In the genomic region with DNA sequence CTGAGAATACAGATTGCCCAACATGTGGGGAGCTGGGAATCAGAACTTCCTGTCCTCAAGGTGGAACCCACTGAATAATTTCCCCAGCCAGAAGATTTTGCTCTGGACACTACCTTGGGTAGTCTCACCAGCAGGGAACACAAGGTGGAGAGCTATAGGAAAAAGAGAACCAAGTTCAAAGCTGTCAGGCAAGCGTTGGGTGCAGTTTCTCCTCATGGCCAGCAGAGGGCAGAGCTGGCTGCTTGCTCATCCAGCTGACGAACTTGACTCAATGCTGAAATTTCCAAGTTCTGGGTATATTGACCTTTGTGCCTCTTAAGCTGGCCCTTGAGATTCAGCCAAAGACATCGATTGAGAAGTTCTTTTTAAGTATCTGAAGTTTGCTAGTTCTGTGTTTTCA, we compare ENCODE assay signal across 8 mouse cellular contexts. TPM values are rescaled to one million over a fixed set of nuclear protein-coding genes. Genes with fewer than 3 reads are reported as not detected.
DNase-seq lines count a peak whose midpoint lies in the region; ATAC-seq and TF ChIP-seq lines count a peak whose summit lies in the region.
"Had no signal": no experiment of that assay in that cellular context is flagged by ENCODE, and none has a peak within 500 bp of the region (broad histone marks: within the 10 kb centered on the region; RNA-seq: fewer than 3 reads in every experiment).

No protein-coding gene starts in this region.

- 7% methylated on average over 3 of the region's 3 CpGs for WGBS in embryonic facial prominence, embryonic 11.5 days

- peak; percentile 67 for DNase-seq in layer of hippocampus, adult 11-12 months (ENCODE audit: low spot score)
- no peak for DNase-seq in layer of hippocampus, adult 9-10 months (ENCODE audit: low spot score)
- DNase-seq in ES-E14 (ENCODE audit: low read depth, low spot score), result peak; percentile 49
- peak; percentile 20 to 60 for DNase-seq in adrenal gland, postnatal 36 days
- peak; percentile 83 for DNase-seq in embryonic facial prominence, embryonic 11.5 days (ENCODE audit: low spot score)
- DNase-seq in left cerebral cortex, postnatal 25 days (ENCODE audit: low spot score in 2 of 2), result peak; percentile 75 to 76
- peak; percentile 39 for DNase-seq in retina, postnatal 7 days (ENCODE audit: low read depth, low spot score)

- H3K27me3 ChIP-seq in embryonic facial prominence, embryonic 11.5 days (ENCODE audit: control insufficient read depth, insufficient read depth, low read length), result peaks cover 7% of the 10 kb centered on the region

- H3K27ac ChIP-seq in ES-E14 (ENCODE audit: insufficient read depth, low read depth, low read length, poor library complexity, severe bottlenecking), result no peak overlapping the region
- H3K27ac ChIP-seq in embryonic facial prominence, embryonic 11.5 days (replicated peaks; ENCODE audit: low read depth, low read length), result no peak overlapping the region
- H3K27ac ChIP-seq: heart, embryonic 13.5 days had no signal

- H3K4me3 ChIP-seq in ES-E14 (ENCODE audit: insufficient read depth in 1 of 2, low read depth in 1 of 2, low read length in 2 of 2, poor library complexity in 1 of 2, severe bottlenecking in 1 of 2), result no peak overlapping the region
- no peak overlapping the region for H3K4me3 ChIP-seq in embryonic facial prominence, embryonic 11.5 days (ENCODE audit: low read depth, low read length)
- H3K4me3 ChIP-seq: heart, embryonic 13.5 days had no signal

- no peak overlapping the region for H3K9ac ChIP-seq in ES-E14 (ENCODE audit: insufficient read depth, low read depth, low read length, poor library complexity, severe bottlenecking)
- no peak overlapping the region for H3K9ac ChIP-seq in embryonic facial prominence, embryonic 11.5 days (replicated peaks; ENCODE audit: low read length)
- H3K9ac ChIP-seq: heart, embryonic 13.5 days had no signal

- in situ Hi-C loops in ES-E14 (cut with MboI; ENCODE audit: low sequenced_read_pairs in 2 of 2, unreplicated experiment in 2 of 2), result loop anchor here in 1 of 2 experiments (10.0 kb wide), 1 partner anchor 127 kb away; no protein-coding TSS in a partner anchor

- ATAC-seq in embryonic facial prominence, embryonic 11.5 days (replicated peaks; ENCODE audit: insufficient number of reproducible peaks, low FRiP score, low TSS enrichment, low read depth), result no peak

- H3K36me3 ChIP-seq in ES-E14 (ENCODE audit: control insufficient read depth, insufficient read depth, low read length, poor library complexity, severe bottlenecking), result no peaks in the 10 kb centered on the region
- H3K36me3 ChIP-seq in embryonic facial prominence, embryonic 11.5 days (replicated peaks; ENCODE audit: control insufficient read depth, insufficient read depth, low read depth, low read length), result no peaks in the 10 kb centered on the region
- H3K36me3 ChIP-seq: heart, embryonic 13.5 days had no signal

- H3K4me1 ChIP-seq in ES-E14 (ENCODE audit: control insufficient read depth in 2 of 2, insufficient read depth in 2 of 2, low read length in 2 of 2, poor library complexity in 1 of 2), result peaks cover 0 to 8% of the 10 kb centered on the region in 2 experiments; a peak in 1 of 4 replicates
- H3K4me1 ChIP-seq in embryonic facial prominence, embryonic 11.5 days (ENCODE audit: control insufficient read depth, insufficient read depth, low read length), result peaks cover 3% of the 10 kb centered on the region; the same call in 1 of the 2 replicates

- no peaks in the 10 kb centered on the region for H3K9me3 ChIP-seq in ES-E14 (ENCODE audit: control insufficient read depth, insufficient read depth, low read depth, low read length)
- H3K9me3 ChIP-seq in embryonic facial prominence, embryonic 11.5 days (replicated peaks; ENCODE audit: control insufficient read depth, low read length), result no peaks in the 10 kb centered on the region
- H3K9me3 ChIP-seq: heart, embryonic 13.5 days had no signal

- no peak overlapping the region for H3K4me2 ChIP-seq in embryonic facial prominence, embryonic 11.5 days (ENCODE audit: low read depth, low read length)
- H3K4me2 ChIP-seq: heart, embryonic 13.5 days had no signal

- intact Hi-C loops in left cerebral cortex, postnatal 25 days (cut with DNase I), result loop anchor here (1.0 to 5.0 kb wide), 2 partner anchors 127 to 200 kb away; no protein-coding TSS in a partner anchor

TF ChIP-seq in ES-E14, 5 proteins besides CTCF, POLR2A, EP300 and RAD21:
- TF ChIP-seq HCFC1 (IDR thresholded peaks at IDR 0.05; ENCODE audit: borderline replicate concordance, insufficient read depth, low read length), result no peak
- peak; percentile 73; the same call in 1 of the 2 replicates for TF ChIP-seq ZC3H11A (IDR thresholded peaks at IDR 0.05; ENCODE audit: borderline replicate concordance, low read depth, low read length)

RNA-seq across cellular contexts. Expression of gene Phactr3, which starts 18.7 kb away (rescaled TPM):
- total RNA-seq in ES-E14 (2012; rRNA removed), result 1.1 and 1.2 TPM in 2 replicates
- total RNA-seq in adrenal gland, postnatal 36 days (2021), result 1 to 10 TPM in 1 of 2 experiments, under 1 TPM in 1; 0.30 to 2.2 TPM
- polyA plus RNA-seq in embryonic facial prominence, embryonic 11.5 days (2014; fragmentation: Nextera tagmentation; extraction: Ambion mirVana), result 5.6 and 8.0 TPM in 2 replicates
- 100 to 1,000 TPM; 158 TPM for total RNA-seq in left cerebral cortex, postnatal 25 days (2021)

RNA-seq across cellular contexts. Expression of gene Zfp931, which starts 59.2 kb away (rescaled TPM):
- total RNA-seq in ES-E14 (2012; rRNA removed), result 19.4 and 19.5 TPM in 2 replicates
- 10 to 100 TPM; 23.4 to 34.6 TPM for total RNA-seq in adrenal gland, postnatal 36 days (2021)
- polyA plus RNA-seq in embryonic facial prominence, embryonic 11.5 days (2014; fragmentation: Nextera tagmentation; extraction: Ambion mirVana), result 18.8 and 22.9 TPM in 2 replicates
- total RNA-seq in left cerebral cortex, postnatal 25 days (2021), result 10 to 100 TPM; 22.6 to 23.7 TPM

Comparison
In these comparisons a context has a peak if more than half of its experiments do, and no peak if none do; other contexts are left out.
1. RNA of gene Phactr3, which starts 18.7 kb away (total RNA-seq): 158 TPM in left cerebral cortex, postnatal 25 days; 0.30 to 2.2 TPM in adrenal gland, postnatal 36 days and 1.1 to 1.2 TPM in ES-E14; every median in the first group is over 10 times any median in the second.